Mouse (Mus musculus) embryonic stem cell, embryonic (primary cell): ENCODE data around the gene Tmem216.

Experiments used
- CTCF ChIA-PET, 4 experiments: fragments of 300-600 bp in 2 of 4; fragments of 350-600 bp in 2 of 4; sonication (Branson Sonifier 250); formaldehyde crosslinking; loops; one replicate each; lab custom pipeline; 2022; ENCODE audit warnings: inconsistent platforms in 2 of 4; lab: Charles Lee
- POLR2A ChIA-PET, 4 experiments: fragments of 300-600 bp in 2 of 4; fragments of 350-600 bp in 2 of 4; sonication (Branson Sonifier 250); formaldehyde crosslinking; loops; one replicate each; lab custom pipeline; 2022; ENCODE audit warnings: antibody characterized with exemption in 4 of 4, inconsistent platforms in 1 of 4; lab: Charles Lee

Tmem216 gene

DNA sequence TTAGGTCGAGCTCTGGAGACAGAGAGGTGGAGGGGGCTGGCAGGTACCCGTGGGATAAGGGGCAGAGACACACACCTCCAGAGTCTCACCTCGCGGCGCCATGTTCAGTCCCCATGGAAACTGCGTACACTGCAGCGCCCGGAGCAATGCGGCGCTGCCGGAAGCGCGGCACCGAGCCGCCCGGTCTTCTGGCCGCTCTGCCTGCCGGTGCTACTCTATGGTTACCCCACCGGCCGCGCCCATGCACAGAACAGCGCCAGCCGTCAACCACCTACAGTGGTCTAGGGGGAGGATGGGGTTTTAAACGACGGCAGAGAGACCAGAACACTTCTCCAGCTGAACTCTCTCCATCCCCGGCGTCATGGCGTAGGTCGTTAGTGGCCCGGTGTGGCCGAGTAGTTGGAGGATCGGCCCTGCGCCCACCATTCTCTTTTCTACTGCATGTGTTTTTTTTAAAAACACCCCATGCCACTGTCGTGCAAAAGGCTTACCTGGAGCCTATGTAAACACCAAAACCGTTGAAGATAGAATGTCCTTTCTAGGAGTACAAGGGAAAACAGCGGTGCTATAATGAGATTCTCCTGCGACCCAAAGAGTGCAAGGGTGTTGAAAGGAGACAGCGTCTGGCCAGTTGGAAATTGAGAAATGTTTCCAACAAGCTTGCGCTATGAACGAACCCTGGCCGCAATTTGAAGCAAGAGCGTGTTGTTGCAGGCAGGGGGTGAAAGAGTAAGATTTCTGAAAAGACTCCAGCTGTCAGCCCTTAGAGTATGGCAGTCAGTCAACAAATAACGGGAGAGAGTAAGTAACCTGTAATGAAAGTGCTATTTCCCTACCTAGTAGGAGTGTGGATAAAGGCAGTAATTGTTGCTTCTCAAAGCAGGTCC is at the start of gene Tmem216:
Gene Tmem216 (minus strand): TSS at position 615 of the 887 bp plus-strand sequence.
- CTCF ChIA-PET: interaction anchor here in 2 of 4 experiments (1.1 to 2.1 kb wide), 2 partner anchors 21 to 54 kb away, joined by 3 to 9 read pairs; partner anchors contain the start of genes Cyb561a3 (in 1 of the 2) and Tmem138 (in 1 of the 2)
- POLR2A ChIA-PET: interaction anchor here in 3 of 4 experiments (0.7 to 3.2 kb wide), 21 partner anchors 8 to 417 kb away, joined by 3 to 18 read pairs (median 5); partner anchors contain the start of genes Cpsf7 (in 2 of the 3), Cyb561a3 (in 2 of the 3), Ddb1 (in 2 of the 3) and Sdhaf2 (in 2 of the 3)

DNA sequence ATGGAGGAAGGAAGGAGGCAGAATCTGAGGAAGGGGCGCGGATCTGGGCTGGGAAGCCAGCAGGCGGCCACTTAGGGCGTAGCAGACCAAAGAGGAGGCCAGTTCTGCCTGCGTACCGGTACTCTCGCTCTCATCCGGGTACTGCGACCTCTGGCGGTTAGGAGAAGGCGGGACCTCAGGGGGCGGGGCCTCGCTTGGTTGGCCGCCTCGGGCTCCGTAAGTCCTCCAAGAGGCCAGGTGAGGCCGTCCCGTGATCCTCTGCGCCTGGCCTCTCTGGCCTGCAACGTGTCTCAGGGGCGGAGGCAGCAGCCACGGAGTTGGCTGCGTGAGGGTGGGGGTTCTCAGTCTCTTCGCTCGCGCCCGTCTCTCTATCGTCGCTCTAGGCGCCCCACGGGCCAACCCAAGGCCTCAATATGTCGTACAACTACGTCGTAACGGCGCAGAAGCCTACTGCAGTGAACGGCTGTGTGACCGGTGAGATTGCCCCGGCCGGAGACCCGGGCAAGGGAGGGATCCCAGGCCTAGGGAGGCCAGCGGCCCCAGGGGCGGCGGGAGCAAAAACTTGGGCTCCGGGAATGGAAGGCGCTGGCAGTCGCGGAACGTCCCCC is 49.4 kb upstream of the Tmem216 start, which contains the start of the genes Ddb1 and Tkfc:
Gene Ddb1 (plus strand): TSS at position 35 of the 608 bp plus-strand sequence.
Gene Tkfc (minus strand): TSS at position 362 of the 608 bp plus-strand sequence.
- POLR2A ChIA-PET: interaction anchor here (0.5 to 24.0 kb wide), 84 partner anchors 9 to 1910 kb away, joined by 3 to 468 read pairs (median 5); partner anchors contain the start of genes Cpsf7 (in 3 of the 4), Cyb561a3 (in 3 of the 4), Sdhaf2 (in 3 of the 4) and Tmem138 (in 3 of the 4)
- CTCF ChIA-PET: interaction anchor here in 2 of 4 experiments (0.6 to 2.1 kb wide), 10 partner anchors 10 to 374 kb away, joined by 3 to 11 read pairs (median 4); partner anchors contain the start of genes Cyb561a3 (in 2 of the 2), Tmem138 (in 2 of the 2), Cpsf7 (in 1 of the 2) and Sdhaf2 (in 1 of the 2)

DNA sequence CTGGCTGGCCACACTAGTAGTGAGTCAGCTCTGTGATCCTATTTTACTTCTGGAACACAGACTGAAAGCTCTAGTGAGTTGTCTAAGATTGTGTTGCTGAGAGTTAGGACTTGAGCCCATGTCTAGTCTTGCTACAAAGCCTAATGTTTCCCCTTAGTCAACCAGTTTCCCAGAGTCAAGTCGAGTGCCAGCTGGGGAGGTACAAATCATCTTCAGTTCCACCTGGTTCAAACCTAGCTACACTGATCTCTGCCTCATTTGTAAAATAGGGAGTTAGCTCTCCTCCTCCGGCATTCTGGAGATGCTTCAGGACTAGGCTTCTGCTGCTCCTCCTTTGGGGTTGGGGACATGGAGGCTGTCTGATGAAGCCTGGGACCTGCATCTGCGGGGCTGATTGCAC is 48.5 kb upstream of the Tmem216 start:
- ChIA-PET POLR2A (interaction anchor here (0.6 to 24.0 kb wide), 63 partner anchors 8 to 1361 kb away, joined by 3 to 468 read pairs (median 5); partner anchors contain the start of genes Cpsf7 (in 3 of the 4), Cyb561a3 (in 3 of the 4), Prpf19 (in 3 of the 4) and Sdhaf2 (in 3 of the 4)), CTCF (interaction anchor here in 3 of 4 experiments (0.6 to 2.1 kb wide), 13 partner anchors 9 to 375 kb away, joined by 3 to 11 read pairs (median 3); partner anchors contain the start of genes Cyb561a3 (in 2 of the 3), Sdhaf2 (in 2 of the 3), Tmem138 (in 2 of the 3) and Cpsf7 (in 1 of the 3))

DNA sequence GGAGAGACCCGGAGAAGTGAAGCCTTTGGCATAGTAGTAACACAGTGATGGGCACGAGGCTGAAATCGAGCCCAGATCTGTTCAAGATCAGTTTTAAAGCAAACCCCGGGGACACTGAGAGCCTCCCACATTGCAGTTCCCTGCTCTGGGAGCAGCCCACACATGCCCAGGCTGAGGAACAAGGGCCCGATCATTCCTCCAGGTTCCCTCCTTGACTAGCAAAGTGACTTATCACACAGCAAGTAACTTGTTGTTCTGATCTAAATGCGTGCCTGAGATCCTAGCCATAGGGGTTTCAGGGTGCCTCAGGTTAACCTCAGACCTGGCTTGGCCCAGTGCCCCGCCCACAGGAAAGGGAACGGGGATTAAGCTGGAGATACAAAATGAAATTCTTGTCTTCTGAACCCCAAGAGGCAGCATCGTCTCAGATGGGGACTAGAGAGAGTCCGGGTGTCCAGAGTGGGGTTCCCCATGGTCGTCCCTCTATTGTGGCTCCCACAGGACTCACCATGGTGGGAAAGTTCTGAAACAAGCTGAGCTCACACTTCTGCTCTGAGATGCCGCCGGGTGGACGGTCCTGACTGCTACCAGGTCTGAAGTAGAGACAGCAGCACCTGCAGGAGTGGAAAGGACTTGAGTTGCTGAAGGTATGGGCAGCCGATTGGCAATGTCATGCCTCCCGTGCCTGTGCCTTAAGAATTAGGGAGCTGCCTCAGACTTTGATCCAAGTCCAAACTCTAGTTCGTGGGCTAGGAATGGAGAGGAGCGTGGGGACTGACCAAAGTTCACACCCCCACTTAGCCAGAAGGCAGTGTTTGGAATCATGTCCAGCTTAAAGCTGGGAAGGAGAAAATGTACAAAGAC is 47.9 kb upstream of the Tmem216 start:
- ChIA-PET POLR2A (interaction anchor here in 3 of 4 experiments (0.6 to 24.0 kb wide), 64 partner anchors 7 to 1362 kb away, joined by 3 to 468 read pairs (median 5); partner anchors contain the start of genes Cpsf7 (in 3 of the 3), Cyb561a3 (in 3 of the 3), Prpf19 (in 3 of the 3) and Tmem138 (in 3 of the 3)), CTCF (interaction anchor here in 3 of 4 experiments (0.6 to 2.1 kb wide), 16 partner anchors 8 to 375 kb away, joined by 3 to 11 read pairs (median 4); partner anchors contain the start of genes Cyb561a3 (in 2 of the 3), Sdhaf2 (in 2 of the 3), Tmem138 (in 2 of the 3) and Cpsf7 (in 1 of the 3))

DNA sequence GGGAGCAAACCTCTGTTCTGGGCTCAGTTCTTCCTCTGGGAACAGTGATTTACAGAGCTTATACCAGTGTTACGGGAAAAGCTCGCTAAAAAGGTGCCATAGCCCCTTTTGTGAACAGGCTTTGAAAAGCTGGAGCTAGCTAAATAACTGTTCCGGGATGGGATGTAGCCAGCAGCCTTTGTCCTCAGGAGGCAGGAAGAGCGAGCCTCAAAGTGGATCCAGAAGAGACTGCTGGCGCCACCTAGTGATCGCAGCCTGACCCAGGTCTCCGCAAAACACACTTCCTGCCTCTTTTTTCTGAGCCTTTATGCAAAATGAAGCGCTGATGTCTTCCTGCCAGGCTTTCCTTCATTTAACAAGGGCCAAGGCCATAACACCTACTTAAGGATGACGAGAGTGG is 46.7 kb upstream of the Tmem216 start:
- ChIA-PET POLR2A (interaction anchor here in 3 of 4 experiments (0.6 to 24.0 kb wide), 34 partner anchors 9 to 383 kb away, joined by 3 to 468 read pairs (median 6); partner anchors contain the start of genes Cpsf7 (in 3 of the 3), Cyb561a3 (in 3 of the 3), Tmem138 (in 3 of the 3) and Sdhaf2 (in 2 of the 3)), CTCF (interaction anchor here (0.5 to 1.9 kb wide), 23 partner anchors 8 to 1741 kb away, joined by 3 to 9 read pairs (median 4); partner anchors contain the start of genes Cyb561a3 (in 3 of the 4), Tmem138 (in 3 of the 4), Cpsf7 (in 1 of the 4) and Sdhaf2 (in 1 of the 4))

DNA sequence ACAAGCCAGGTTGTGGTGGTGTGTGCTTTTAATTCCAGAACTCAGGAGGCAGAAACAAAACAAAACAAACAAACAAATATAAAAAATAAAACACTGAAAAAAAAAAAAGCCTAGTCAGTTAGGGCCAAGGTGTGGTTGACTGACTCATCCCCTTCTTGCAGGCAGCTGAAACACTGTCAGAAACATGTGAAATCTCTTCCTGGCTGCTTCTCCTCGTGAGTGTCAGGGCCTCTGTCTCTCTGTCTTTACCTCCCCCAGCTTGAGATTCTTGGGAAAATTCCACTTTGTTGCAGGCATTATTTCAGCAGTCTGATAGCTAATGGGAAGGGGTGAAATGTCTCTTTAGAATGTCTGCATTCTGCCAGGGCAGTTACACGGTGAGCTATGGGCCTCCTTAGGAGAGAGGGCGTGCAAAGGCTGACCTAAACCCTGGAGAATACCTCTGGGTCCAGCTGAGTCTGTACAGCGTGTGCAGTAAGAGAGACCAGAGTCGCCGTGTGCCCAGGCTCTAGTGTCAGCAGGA is 46.3 kb upstream of the Tmem216 start:
- POLR2A ChIA-PET: interaction anchor here in 3 of 4 experiments (0.6 to 24.0 kb wide), 34 partner anchors 9 to 382 kb away, joined by 3 to 468 read pairs (median 6); partner anchors contain the start of genes Cpsf7 (in 3 of the 3), Cyb561a3 (in 3 of the 3), Tmem138 (in 3 of the 3) and Sdhaf2 (in 2 of the 3)
- CTCF ChIA-PET: interaction anchor here (0.5 to 1.9 kb wide), 24 partner anchors 8 to 1740 kb away, joined by 3 to 9 read pairs (median 4); partner anchors contain the start of genes Cyb561a3 (in 3 of the 4), Tmem138 (in 3 of the 4), Cpsf7 (in 1 of the 4) and Sdhaf2 (in 1 of the 4)

DNA sequence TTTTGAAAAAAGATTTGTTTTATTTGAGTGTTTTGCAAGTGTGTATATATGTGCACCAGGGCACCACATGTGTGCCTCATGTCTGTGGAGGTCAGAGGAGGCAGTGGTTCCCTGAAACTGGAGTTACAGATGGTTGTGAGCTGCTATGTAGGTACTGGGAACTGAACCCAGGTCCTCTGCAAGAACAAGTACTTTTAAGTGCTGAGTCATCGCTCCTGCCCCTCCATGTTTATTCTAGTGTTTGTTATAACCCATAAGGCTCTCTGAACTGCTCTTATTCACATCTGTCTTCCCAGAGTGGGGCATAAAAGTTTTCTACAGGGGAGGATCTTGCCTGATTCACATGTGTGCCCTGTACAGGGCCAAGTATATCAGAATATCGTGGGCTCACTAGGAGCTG is 43.6 kb upstream of the Tmem216 start:
- POLR2A ChIA-PET: interaction anchor here in 2 of 4 experiments (0.8 to 17.4 kb wide), 5 partner anchors 18 to 45 kb away, joined by 3 to 251 read pairs (median 3); partner anchors contain the start of genes Cyb561a3 (in 1 of the 2) and Tmem138 (in 1 of the 2)
- CTCF ChIA-PET: interaction anchor here in 1 of 4 experiments (0.7 kb wide), 1 partner anchor 59 kb away, joined by 8 read pairs; no protein-coding TSS in a partner anchor

DNA sequence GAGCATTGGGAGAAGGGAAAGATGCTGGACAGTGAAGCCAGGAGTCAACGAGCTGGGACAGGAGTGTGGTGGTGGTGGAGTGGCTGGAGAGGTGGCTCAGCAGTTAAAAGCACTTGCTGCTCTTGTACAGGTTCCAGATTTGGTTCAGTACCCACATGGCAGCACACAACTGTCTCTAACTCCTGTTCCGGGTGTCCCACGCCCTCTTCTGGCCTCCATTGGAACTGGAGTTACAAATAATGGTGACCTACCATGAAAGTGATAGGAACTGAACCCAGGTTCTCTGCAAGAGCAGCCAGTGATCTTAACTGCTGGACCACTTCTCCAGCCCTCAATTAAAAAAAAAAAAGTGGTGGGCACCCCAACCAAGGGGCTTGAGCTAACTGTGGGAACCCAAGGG is 42.1 kb upstream of the Tmem216 start:
- ChIA-PET CTCF (interaction anchor here (0.6 to 3.0 kb wide), 13 partner anchors 10 to 306 kb away, joined by 3 to 7 read pairs (median 3); partner anchors contain the start of genes Cyb561a3 (in 2 of the 4) and Tmem138 (in 2 of the 4)), POLR2A (interaction anchor here in 3 of 4 experiments (0.7 to 17.4 kb wide), 20 partner anchors 8 to 297 kb away, joined by 3 to 251 read pairs (median 4); partner anchors contain the start of genes Cyb561a3 (in 3 of the 3), Tmem138 (in 3 of the 3), Ddb1 (in 2 of the 3) and Tkfc (in 2 of the 3))

DNA sequence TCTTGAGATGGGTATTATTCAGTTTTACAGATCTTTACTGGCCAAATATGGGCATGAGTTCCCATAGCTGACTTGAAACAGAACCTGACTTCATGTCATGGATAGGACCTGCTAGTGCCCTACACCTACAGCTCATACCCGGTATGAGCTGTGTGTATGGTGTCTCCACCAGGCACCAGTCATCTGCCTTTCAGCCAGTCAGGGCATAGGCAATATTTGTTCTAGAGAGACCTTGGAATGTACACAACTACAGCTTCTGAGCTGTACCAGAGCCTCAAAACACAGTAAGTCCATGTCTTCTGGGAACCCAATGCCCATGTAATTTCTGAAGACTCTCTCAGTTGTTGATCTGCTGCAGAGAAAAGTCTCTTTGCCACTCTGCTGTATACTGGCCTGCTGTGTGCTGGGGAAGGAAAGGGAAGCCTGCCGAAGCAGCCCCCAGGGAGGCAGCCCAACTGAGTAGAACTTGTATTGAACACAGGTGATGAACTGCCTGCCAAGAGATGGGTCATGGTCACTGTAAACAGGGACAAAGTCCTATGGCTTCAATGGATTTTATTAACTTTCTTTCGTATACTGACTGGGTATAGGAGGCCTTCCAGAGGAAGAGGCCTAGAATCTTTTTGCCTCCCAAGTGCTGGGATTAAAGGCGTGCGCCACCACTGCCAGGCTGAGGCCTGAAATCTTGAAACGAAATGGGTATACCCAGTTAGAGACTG is 35.8 kb upstream of the Tmem216 start:
- ChIA-PET POLR2A (interaction anchor here in 2 of 4 experiments (1.0 to 13.0 kb wide), 5 partner anchors 11 to 26 kb away, joined by 3 to 149 read pairs (median 7); partner anchors contain the start of genes Ddb1 (in 2 of the 2), Tkfc (in 2 of the 2), Cyb561a3 (in 1 of the 2) and Tmem138 (in 1 of the 2)), CTCF (interaction anchor here in 3 of 4 experiments (0.6 to 1.2 kb wide), 4 partner anchors 11 to 68 kb away, joined by 3 to 7 read pairs (median 3); no protein-coding TSS in a partner anchor)

DNA sequence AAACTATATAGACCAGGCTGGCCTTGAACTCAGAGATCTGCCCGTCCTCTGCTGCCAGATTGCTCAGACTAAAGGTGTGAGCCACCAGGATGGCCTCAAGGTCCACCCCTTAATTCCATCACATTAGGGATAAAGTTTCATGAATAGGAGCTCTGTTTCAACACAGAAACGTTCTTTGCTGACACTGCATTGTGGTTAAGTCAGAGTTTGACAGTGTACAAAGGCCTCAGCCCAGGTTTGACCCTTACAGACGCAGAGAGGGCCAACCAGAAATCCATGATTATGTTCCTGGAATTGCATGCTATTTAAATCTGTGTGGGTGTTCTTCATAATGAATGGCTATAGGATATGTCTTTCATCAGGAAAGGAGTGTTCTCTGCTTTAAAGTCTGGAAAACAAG is 34.3 kb upstream of the Tmem216 start:
- ChIA-PET POLR2A (interaction anchor here in 2 of 4 experiments (0.6 to 13.0 kb wide), 3 partner anchors 14 to 44 kb away, joined by 3 to 149 read pairs (median 3); partner anchors contain the start of genes Ddb1 (in 1 of the 2) and Tkfc (in 1 of the 2)), CTCF (no interaction called here)

DNA sequence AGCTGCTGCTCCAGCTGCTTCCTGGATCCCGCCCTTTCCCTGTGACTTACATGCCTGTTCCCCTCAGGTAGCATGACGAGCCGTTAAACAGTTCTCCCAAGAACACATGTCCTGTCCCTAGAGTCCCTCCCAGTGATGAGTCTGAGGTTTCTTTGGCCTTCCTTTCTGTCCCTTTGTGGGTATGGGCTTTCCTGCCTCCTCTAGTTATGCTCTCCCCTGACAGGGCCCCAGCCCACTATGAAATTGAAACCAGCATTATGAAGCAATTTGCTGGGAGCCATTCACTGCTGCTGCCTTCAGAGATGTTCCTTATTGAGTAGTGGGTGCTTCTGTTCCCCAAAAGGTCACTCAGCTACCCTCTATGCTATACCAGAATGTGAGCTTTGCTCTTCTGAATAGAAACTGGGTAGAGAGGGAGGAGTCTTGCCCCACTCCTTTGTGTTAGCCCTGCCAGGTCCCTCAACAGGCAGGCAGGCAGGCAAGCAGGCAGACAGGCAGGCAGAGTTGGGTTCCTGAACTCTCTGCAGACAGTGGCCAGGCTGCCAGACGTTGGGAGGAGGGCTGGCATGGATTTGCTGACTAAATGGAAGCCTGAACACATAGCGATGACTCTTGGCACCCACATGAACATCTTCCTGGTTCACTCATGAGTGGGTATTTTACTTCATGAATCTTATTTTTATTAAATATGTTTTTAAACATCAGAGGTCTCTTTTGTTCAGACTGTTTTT is 33.3 kb upstream of the Tmem216 start:
- ChIA-PET POLR2A (interaction anchor here in 3 of 4 experiments (0.6 to 13.0 kb wide), 12 partner anchors 9 to 360 kb away, joined by 3 to 149 read pairs (median 4); partner anchors contain the start of genes Cyb561a3 (in 2 of the 3), Ddb1 (in 2 of the 3), Tkfc (in 2 of the 3) and Tmem138 (in 2 of the 3)), CTCF (interaction anchor here in 1 of 4 experiments (0.6 kb wide), 1 partner anchor 13 kb away, joined by 3 read pairs; no protein-coding TSS in a partner anchor)

DNA sequence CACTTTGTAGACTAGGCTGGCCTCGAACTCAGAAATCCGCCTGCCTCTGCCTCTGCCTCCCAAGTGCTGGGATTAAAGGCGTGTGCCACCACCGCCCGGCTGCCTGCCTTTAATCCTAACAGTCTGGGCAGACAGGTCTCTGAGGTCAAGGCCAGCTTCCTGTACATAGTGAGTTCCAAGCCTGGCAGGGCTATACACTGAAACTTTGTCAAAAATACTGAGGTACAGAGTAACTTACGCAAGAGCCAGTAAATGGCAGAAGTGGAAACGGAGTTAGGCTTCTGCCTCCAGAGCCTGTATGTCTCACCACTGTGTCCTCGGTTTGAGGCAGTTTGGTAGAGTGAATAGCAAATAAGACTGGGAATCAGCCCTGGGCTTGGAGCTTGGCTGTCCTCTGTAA is 31.2 kb upstream of the Tmem216 start:
- CTCF ChIA-PET: interaction anchor here in 3 of 4 experiments (0.6 to 2.3 kb wide), 4 partner anchors 10 to 344 kb away, joined by 3 to 6 read pairs (median 4); partner anchors contain the start of genes Cyb561a3 (in 1 of the 3) and Tmem138 (in 1 of the 3)
- POLR2A ChIA-PET: interaction anchor here in 2 of 4 experiments (0.9 to 13.0 kb wide), 8 partner anchors 8 to 89 kb away, joined by 3 to 149 read pairs (median 8); partner anchors contain the start of genes Cyb561a3 (in 2 of the 2), Ddb1 (in 2 of the 2), Tmem138 (in 2 of the 2) and Tkfc (in 1 of the 2)

DNA sequence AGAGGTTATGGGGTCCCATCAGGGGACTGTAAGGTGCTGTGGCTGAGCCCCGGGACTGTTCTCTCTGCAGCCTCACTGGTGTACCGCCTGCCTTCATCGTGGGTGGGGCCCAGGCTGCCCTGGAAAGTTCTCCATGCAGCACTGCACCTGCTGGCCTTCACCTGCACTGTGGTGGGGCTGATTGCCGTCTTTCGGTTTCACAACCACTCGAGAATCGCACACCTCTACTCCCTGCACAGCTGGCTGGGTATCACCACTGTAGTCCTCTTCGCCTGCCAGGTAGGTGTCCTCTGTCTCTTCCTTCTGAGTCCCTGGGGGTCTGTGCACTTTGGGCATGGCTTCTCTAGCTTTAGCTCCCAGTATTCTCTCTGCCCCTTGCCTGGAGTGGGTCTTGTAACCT is 29.1 kb upstream of the Tmem216 start:
- ChIA-PET POLR2A (interaction anchor here in 2 of 4 experiments (0.7 to 2.2 kb wide), 5 partner anchors 8 to 25 kb away, joined by 3 to 10 read pairs (median 3); partner anchors contain the start of genes Cyb561a3 (in 2 of the 2) and Tmem138 (in 2 of the 2)), CTCF (no interaction called here)
